Mouse (Mus musculus) midbrain, embryonic 14.5 days (tissue): Measurements from ENCODE around the gene Cox6b1. TPM values are rescaled to one million over a fixed set of nuclear protein-coding genes. Genes with fewer than 3 reads are reported as not detected.

ENCODE experiments used
- ATAC-seq: fragments of 200-750 bp; cut with Nextera tagmentation; 2 replicates; pipeline ENCODE4 v1.8.0; 2017; ENCODE audit warnings: moderate number of reproducible peaks, moderate library complexity; ENCODE audit not compliant: low FRiP score, low TSS enrichment
- DNase-seq: peaks from one replicate; pipeline ENCODE4 v3.0.0-alpha.2; 2015
- H3K27ac ChIP-seq: fragments of 300-500 bp; sonication (generic); replicated peaks from 2 replicates; pipeline ENCODE4 v1.5.1; 2014; ENCODE audit warnings: mild to moderate bottlenecking, low read depth, low read length, moderate library complexity
- H3K27me3 ChIP-seq: fragments of 300-500 bp; sonication (generic); 2 replicates; pipeline ENCODE4 v1.6.1; 2014; ENCODE audit warnings: low read length, control low read depth, mixed read lengths; ENCODE audit not compliant: control insufficient read depth, insufficient read depth
- H3K36me3 ChIP-seq: fragments of 300-500 bp; sonication (generic); 2 replicates; pipeline ENCODE4 v1.6.1; 2014; ENCODE audit warnings: low read length, control low read depth; ENCODE audit not compliant: control insufficient read depth, insufficient read depth
- H3K4me1 ChIP-seq: fragments of 300-500 bp; sonication (generic); 2 replicates; pipeline ENCODE4 v1.6.1; 2014; ENCODE audit warnings: mild to moderate bottlenecking, antibody characterized with exemption, low read length, control low read depth; ENCODE audit not compliant: control insufficient read depth, insufficient read depth
- H3K4me2 ChIP-seq: fragments of 300-500 bp; sonication (generic); 2 replicates; pipeline ENCODE4 v1.6.1; 2014; ENCODE audit warnings: mild to moderate bottlenecking, low read length, moderate library complexity
- H3K4me3 ChIP-seq: fragments of 300-500 bp; sonication (generic); replicated peaks from 2 replicates; pipeline ENCODE4 v1.5.1; 2014; ENCODE audit warnings: low read depth, low read length
- H3K9ac ChIP-seq: fragments of 300-500 bp; sonication (generic); replicated peaks from 2 replicates; pipeline ENCODE4 v1.6.1; 2014; ENCODE audit warnings: mild to moderate bottlenecking, low read length, moderate library complexity
- H3K9me3 ChIP-seq: fragments of 300-500 bp; sonication (generic); 2 replicates; pipeline ENCODE4 v1.6.1; 2016; ENCODE audit warnings: low read length, control low read depth, mixed read lengths; ENCODE audit not compliant: control insufficient read depth
- WGBS: fragments of 180-500 bp; shearing (Covaris S2); extraction: QIAGEN DNeasy Blood & Tissue Kit; methylation state at CpG from one replicate; pipeline ENCODE4 v1.1.7; 2014; 5-methylcytosine and 5-hydroxymethylcytosine counted together
- polyA plus RNA-seq: library from polyadenylated mRNA; unstranded; fragments of >200 nt; fragmentation: Nextera tagmentation; extraction: Ambion mirVana; gene quantifications from 2 replicates; pipeline ENCODE4 v1.2.1, GENCODE M21; 2014

Gene Cox6b1
- polyA plus RNA-seq: 999 and 1,303 TPM in 2 replicates

DNA sequence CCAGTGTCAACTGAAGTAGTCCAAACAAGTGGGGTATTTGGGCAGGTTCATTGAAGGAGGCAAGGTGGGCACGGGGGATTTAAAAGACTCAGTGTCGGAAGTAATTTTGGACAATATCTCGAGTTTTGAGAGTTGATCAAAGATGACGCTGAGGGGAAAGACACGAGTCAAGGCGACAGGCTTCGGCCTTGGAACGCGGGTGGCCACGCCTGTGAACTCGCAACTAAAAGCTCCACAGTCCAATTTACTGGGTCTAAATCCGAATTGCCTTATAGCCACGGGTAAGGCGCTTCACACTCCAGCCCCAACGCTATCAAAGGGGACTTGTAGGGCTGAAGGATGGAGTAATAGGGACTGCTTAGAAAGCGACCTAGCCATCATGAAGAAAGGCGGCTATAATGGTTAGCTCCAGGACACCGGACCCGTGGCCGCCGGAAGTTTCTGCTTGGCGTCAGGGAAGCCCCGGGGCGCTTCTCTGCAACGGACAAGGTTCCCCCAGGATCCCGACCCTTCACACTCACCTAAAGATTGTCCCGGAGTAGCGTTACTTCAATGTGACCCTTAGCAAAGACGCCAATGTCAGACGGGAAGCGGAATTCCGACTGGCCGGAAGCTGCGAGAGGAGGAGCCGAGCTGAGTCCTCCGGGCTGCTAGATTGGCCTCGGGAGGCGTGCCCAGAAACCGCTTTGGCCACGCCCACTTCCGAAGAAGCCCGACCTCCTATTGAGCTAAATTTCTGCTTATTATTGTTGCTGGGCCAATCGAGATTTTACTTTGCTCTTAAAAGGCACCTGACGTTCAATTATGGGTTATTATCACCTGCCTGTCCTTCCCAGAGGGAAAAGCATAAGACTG lies at the start of gene Cox6b1:
Gene Cox6b1, minus strand, starts transcription at position 622 of the 855 bp plus-strand sequence.
- Histone ChIP-seq H3K9ac (peak within 1 kb of the TSS; percentile 80), H3K9me3 (no peaks in the 10 kb centered on the region), H3K4me2 (peak within 1 kb of the TSS; percentile 97), H3K4me1 (peaks cover 8% of the 10 kb centered on the region), H3K36me3 (peaks cover 34% of the 10 kb centered on the region), H3K27me3 (no peaks in the 10 kb centered on the region), H3K4me3 (peak within 1 kb of the TSS; percentile 78), H3K27ac (0 out of 2 replicates have a peak within 1 kb of the TSS, but pooled peaks have one; percentile 14)
- ATAC-seq: peak; percentile 92
- 2% methylated on average over 44 of the region's 44 CpGs for WGBS
- peak; percentile 96 for DNase-seq

DNA sequence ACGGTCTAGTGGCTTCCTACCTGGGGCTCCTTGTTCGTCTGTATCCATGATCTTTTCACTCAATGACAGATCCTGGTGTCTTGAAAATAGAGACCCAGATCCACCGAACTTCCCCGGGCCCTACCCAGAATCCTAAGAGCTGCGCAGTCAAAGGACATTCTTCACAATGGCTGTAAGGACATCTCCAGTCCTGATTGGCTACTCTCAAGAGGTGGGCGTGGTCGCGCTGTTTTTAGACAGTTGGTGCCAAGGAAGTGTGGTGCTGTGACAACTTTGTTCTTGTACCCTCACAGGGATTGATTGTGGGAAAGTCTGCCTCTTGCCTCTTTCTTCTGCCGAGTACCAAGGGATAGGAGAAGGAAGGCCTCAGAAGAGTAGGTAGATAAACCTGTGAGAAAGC lies 45.5 kb upstream of the Cox6b1 start, which contains the start of gene Pmis2:
Gene Pmis2, minus strand, starts transcription at position 126 of the 400 bp plus-strand sequence.
- Histone ChIP-seq H3K4me2 (no peak within 1 kb of the TSS), H3K36me3 (no peaks in the 10 kb centered on the region), H3K27ac (no peak within 1 kb of the TSS), H3K27me3 (no peaks in the 10 kb centered on the region), H3K4me3 (no peak within 1 kb of the TSS), H3K9ac (no peak within 1 kb of the TSS), H3K4me1 (no peaks in the 10 kb centered on the region), H3K9me3 (no peaks in the 10 kb centered on the region)
- ATAC-seq (no peak), DNase-seq (no peak)
- WGBS: 70% methylated on average over 9 of the region's 9 CpGs

DNA sequence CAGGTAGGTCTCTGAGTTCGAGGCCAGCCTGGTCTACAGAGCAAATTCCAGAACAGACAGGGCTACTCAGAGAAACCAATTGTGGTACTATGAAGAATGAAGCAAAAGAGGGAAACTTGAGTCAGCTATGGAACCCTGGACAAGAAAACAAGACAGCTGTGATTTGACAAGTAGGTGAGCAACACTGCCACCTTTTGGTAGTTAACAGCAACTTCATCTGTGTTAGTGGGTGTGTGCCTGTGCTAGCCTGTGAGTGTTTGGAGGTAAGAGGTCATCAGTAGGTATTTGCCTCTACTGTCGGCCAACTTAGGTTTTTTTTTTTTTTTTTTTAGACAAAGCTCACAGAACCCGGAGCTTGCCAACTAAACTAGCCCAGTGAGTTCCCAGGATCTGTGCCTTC lies 43.3 kb upstream of the Cox6b1 start:
- Histone ChIP-seq H3K4me3 (no peak overlapping the region), H3K9ac (no peak overlapping the region), H3K4me1 (peaks cover 6% of the 10 kb centered on the region; the same call in 1 of the 2 replicates), H3K36me3 (no peaks in the 10 kb centered on the region), H3K9me3 (no peaks in the 10 kb centered on the region), H3K4me2 (no peak overlapping the region), H3K27ac (no peak overlapping the region), H3K27me3 (no peaks in the 10 kb centered on the region)
- DNase-seq (peak; percentile 19), ATAC-seq (no peak)
- WGBS: 39% methylated on average over 3 of the region's 3 CpGs

DNA sequence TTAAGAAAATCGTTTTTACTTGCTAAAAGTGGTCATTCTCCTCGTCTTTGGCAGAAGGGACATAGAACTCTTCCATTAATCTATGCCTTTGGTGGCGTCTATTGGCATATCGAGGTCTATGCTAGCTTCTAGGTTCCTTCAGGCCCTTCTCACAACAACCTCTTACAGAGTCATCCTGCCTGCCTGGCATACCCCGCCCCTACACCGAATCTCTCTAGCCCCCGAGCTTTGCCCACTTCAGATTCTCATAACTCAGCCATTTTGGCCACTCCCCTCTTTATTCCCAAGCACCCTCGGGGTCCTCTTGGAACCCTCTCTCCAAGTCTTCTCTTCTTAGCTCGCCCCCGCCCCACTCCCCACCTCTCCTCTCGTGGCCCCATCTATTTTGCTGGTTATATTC lies 39.4 kb upstream of the Cox6b1 start:
- peak overlapping the region; percentile 56 for H3K4me3 ChIP-seq
- peak overlapping the region; percentile 78 for H3K27ac ChIP-seq
- H3K9me3 ChIP-seq: no peaks in the 10 kb centered on the region
- H3K4me1 ChIP-seq: peaks cover 6% of the 10 kb centered on the region; the same call in 1 of the 2 replicates
- 3% methylated on average over 11 of the region's 11 CpGs for WGBS
- ATAC-seq (no peak; the same call in 1 of the 2 replicates), DNase-seq (peak; percentile 50)
- H3K4me2 ChIP-seq: peak overlapping the region; percentile 86
- peak overlapping the region; percentile 73 for H3K9ac ChIP-seq
- peaks cover 6% of the 10 kb centered on the region for H3K36me3 ChIP-seq
- no peaks in the 10 kb centered on the region for H3K27me3 ChIP-seq

DNA sequence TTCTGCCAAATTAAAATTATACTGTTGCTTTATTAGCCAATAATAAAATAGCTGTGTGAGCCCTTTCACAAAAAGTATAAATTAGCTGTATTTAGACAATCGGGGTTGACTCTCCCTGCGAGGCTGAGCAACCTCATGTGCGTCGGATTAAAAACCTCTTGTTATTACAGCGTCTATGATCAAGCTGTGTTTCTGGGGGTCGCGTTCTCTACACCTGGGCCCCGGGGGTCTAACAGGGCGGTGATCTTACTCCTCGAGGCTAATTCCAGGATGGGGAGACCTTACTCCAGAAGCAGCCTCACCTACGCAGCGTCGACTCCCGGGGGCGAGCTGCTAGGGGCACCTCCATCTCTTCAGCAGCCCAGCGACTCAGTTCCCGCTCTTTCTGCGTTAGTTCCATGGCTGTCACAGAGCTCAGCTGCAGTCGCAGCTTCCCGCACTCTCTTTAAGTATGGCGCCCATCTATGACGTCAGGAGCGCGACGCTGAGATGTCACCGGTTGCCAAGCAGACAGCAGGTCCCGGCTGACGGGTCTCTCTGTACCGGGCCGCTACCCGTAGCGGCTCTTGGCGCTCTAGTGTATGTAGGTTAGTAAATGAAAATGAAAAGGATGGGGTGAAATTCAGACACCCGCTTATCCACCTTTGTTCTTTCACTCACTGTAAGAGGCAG lies 38.7 kb upstream of the Cox6b1 start, which contains the start of gene Haus5:
Gene Haus5, minus strand, starts transcription at position 466 of the 672 bp plus-strand sequence.
- peak within 1 kb of the TSS; percentile 73 for H3K9ac ChIP-seq
- no peaks in the 10 kb centered on the region for H3K27me3 ChIP-seq
- H3K9me3 ChIP-seq: no peaks in the 10 kb centered on the region
- under 1% methylated on average over 34 of the region's 34 CpGs for WGBS
- peaks cover 12% of the 10 kb centered on the region for H3K36me3 ChIP-seq
- peak within 1 kb of the TSS; percentile 56 for H3K4me3 ChIP-seq
- ATAC-seq (peak; percentile 92), DNase-seq (peak; percentile 98)
- H3K4me1 ChIP-seq: peaks cover 6% of the 10 kb centered on the region; the same call in 1 of the 2 replicates
- peak within 1 kb of the TSS; percentile 86 for H3K4me2 ChIP-seq
- peak within 1 kb of the TSS; percentile 78 for H3K27ac ChIP-seq

DNA sequence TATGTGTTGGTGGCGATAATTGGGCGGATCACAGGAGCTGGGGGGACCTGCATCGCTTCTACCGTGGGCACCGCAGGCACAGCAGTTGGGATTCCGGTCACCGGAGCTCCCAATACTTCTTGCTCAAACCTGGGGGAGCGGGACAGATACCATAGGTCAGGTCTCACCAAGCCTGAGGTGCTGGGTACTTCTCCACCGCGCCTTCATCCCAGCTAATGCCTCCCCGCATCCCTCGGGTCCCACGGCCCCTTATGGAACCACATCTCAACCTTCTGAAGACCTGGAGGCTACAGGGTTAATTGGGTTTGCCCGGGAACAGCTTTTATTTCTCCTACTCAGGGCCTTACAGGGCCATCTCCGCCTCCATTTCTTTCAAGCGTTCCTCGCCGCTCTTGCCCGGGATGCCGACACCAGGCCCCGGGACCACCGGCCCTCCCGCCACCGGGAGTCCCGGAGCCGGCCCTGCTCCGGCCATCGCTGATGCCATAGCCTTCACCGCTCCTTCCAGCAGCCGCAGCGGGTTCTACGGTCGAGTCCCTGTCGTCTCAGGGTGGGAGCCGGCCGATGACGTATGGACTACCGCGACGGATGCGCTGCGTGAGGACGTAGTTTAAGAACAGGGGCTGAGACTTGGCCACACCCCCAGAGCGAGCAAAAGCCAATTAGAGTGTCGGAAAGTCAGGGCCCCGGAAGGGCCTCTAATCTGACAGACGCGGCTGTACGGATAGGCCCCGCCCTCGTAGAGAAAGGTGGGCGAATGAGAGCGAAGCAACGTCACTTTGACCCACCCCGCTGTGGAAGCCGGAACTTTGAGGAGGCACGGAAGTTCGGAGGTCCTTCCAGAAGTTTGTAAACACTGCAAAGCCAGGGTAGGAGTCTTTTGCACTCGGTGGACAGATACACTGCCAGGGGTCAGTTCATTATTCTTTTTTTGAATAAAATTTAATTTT lies 23.9 kb upstream of the Cox6b1 start, which contains the start of gene Rbm42:
Gene Rbm42, minus strand, starts transcription at position 727 of the 950 bp plus-strand sequence.
- H3K27ac ChIP-seq: peak within 1 kb of the TSS; percentile 72
- 2% methylated on average over 59 of the region's 59 CpGs for WGBS
- no peaks in the 10 kb centered on the region for H3K9me3 ChIP-seq
- peaks cover 6% of the 10 kb centered on the region; the same call in 1 of the 2 replicates for H3K4me1 ChIP-seq
- ATAC-seq: peak; percentile 99
- H3K27me3 ChIP-seq: no peaks in the 10 kb centered on the region
- DNase-seq: peak; percentile 99
- peak within 1 kb of the TSS; percentile 67 for H3K4me3 ChIP-seq
- H3K9ac ChIP-seq: peak within 1 kb of the TSS; percentile 78
- H3K36me3 ChIP-seq: peaks cover 43% of the 10 kb centered on the region
- peak within 1 kb of the TSS; percentile 84 for H3K4me2 ChIP-seq

DNA sequence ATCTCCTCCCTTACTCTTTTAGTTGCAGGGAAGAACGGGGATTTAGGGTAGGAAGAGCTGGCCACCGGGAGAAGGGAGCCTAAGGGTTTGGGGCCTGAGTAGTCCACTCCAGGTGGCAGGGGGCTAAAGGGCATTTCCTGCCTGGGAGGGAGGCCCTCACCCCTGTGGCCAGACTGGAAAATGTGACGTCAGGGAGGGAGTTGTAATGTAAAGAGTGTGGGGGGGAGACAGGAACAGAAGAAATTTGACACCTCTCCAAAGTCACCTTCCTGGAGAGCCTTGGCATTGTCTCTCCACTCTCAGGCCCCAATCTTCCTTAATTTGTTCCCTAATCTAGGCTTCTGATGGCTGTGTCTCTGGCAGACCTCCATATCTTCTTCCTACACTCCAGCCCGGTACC lies 13.1 kb upstream of the Cox6b1 start:
- Histone ChIP-seq H3K36me3 (peaks cover 43% of the 10 kb centered on the region), H3K9me3 (no peaks in the 10 kb centered on the region)

DNA sequence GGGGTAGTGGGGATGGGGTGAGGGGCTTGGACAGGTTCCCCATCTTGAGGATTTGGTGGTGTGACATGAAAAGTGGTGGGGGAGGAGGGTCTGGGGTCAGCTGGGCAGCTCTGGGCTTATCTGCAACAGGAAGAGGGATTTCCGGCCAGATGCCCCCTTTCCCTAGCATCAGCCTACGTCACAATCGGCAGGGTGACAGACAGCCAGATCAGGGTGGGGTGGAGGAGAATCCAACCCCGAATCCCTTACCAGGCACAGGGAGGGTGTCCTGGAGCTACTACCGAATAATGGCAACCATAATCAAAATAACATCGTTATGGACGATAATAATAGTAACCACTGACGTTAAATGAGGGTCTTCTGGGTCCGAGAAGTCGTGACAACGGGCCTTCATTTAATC lies 10.4 kb upstream of the Cox6b1 start:
- WGBS: 28% methylated on average over 11 of the region's 11 CpGs
- Histone ChIP-seq H3K4me1 (0 out of 2 replicates have a peak, but pooled peaks cover 5% of the 10 kb centered on the region), H3K27me3 (peaks cover 46% of the 10 kb centered on the region), H3K4me2 (no peak overlapping the region), H3K27ac (no peak overlapping the region), H3K36me3 (peaks cover 16% of the 10 kb centered on the region), H3K9ac (no peak overlapping the region), H3K9me3 (no peaks in the 10 kb centered on the region), H3K4me3 (no peak overlapping the region)
- no peak for ATAC-seq
- DNase-seq: no peak

More for the DNA sequence above, 13.1 kb upstream of the Cox6b1 start:
- ATAC-seq (no peak), DNase-seq (no peak)
- WGBS: 23% methylated on average over 4 of the region's 4 CpGs
- H3K9ac ChIP-seq: no peak overlapping the region
- H3K4me2 ChIP-seq: no peak overlapping the region
- no peak overlapping the region for H3K4me3 ChIP-seq
- H3K27me3 ChIP-seq: peaks cover 23% of the 10 kb centered on the region
- H3K4me1 ChIP-seq: 0 out of 2 replicates have a peak, but pooled peaks cover 5% of the 10 kb centered on the region
- no peak overlapping the region for H3K27ac ChIP-seq
